Mouse (Mus musculus): ENCODE data around the gene Lsmem1. TPM values are rescaled to one million over a fixed set of nuclear protein-coding genes. Genes with fewer than 3 reads are reported as not detected.

Gene Lsmem1
- polyA plus RNA-seq, 1 experiment from 2014 or later: not detected

- H3K27ac ChIP-seq (replicated peaks; ENCODE audit: low read depth, low read length): no peak overlapping the region
- peaks cover 19% of the 10 kb centered on the region for H3K27me3 ChIP-seq (ENCODE audit: control insufficient read depth, insufficient read depth, low read length)
- H3K4me2 ChIP-seq (ENCODE audit: low read length): peak overlapping the region; percentile 80
- no peak overlapping the region for H3K9ac ChIP-seq (replicated peaks; ENCODE audit: low read length)
- no peaks in the 10 kb centered on the region for H3K36me3 ChIP-seq (ENCODE audit: control insufficient read depth, insufficient read depth, low read length)
- ATAC-seq (ENCODE audit: low FRiP score, low TSS enrichment) (no peak), DNase-seq (peak; percentile 4)
- H3K4me3 ChIP-seq (replicated peaks; ENCODE audit: low read depth, low read length): peak overlapping the region; percentile 40; the same call in 1 of the 2 replicates
- 55% methylated on average over 11 of the region's 11 CpGs for WGBS
- H3K9me3 ChIP-seq (ENCODE audit: control insufficient read depth, low read length): no peaks in the 10 kb centered on the region
- peaks cover 12% of the 10 kb centered on the region for H3K4me1 ChIP-seq (ENCODE audit: control insufficient read depth, insufficient read depth, low read length)
Observed at GRCm38 (mm10) chr12:40134529-40134928, 64.8 kb downstream of the Lsmem1 start.

- Histone ChIP-seq H3K4me3 (replicated peaks; ENCODE audit: low read depth, low read length) (peak within 1 kb of the TSS; percentile 40), H3K9me3 (ENCODE audit: control insufficient read depth, low read length) (no peaks in the 10 kb centered on the region), H3K4me1 (ENCODE audit: control insufficient read depth, insufficient read depth, low read length) (peaks cover 12% of the 10 kb centered on the region), H3K36me3 (ENCODE audit: control insufficient read depth, insufficient read depth, low read length) (no peaks in the 10 kb centered on the region), H3K4me2 (ENCODE audit: low read length) (peak within 1 kb of the TSS; percentile 80), H3K27me3 (ENCODE audit: control insufficient read depth, insufficient read depth, low read length) (peaks cover 19% of the 10 kb centered on the region), H3K27ac (replicated peaks; ENCODE audit: low read depth, low read length) (no peak within 1 kb of the TSS), H3K9ac (replicated peaks; ENCODE audit: low read length) (peak within 1 kb of the TSS; percentile 39; the same call in 1 of the 2 replicates)
- DNase-seq: peak; percentile 34
- 1% methylated on average over 39 of the region's 39 CpGs for WGBS
- ATAC-seq (ENCODE audit: low FRiP score, low TSS enrichment): peak; percentile 51
Observed at GRCm38 (mm10) chr12:40133573-40134271, 65.6 kb downstream of the Lsmem1 start, which contains the start of gene Scin. Scin (minus strand) TSS chr12:40134228.

GRCm38 (mm10) chr12:40133194-40133572, 66.1 kb downstream of the Lsmem1 start:
- 13% methylated on average over 10 of the region's 10 CpGs for WGBS
- Histone ChIP-seq H3K27me3 (ENCODE audit: control insufficient read depth, insufficient read depth, low read length) (peaks cover 19% of the 10 kb centered on the region), H3K27ac (replicated peaks; ENCODE audit: low read depth, low read length) (no peak overlapping the region), H3K4me1 (ENCODE audit: control insufficient read depth, insufficient read depth, low read length) (peaks cover 12% of the 10 kb centered on the region), H3K4me3 (replicated peaks; ENCODE audit: low read depth, low read length) (peak overlapping the region; percentile 40), H3K36me3 (ENCODE audit: control insufficient read depth, insufficient read depth, low read length) (no peaks in the 10 kb centered on the region), H3K4me2 (ENCODE audit: low read length) (peak overlapping the region; percentile 80), H3K9me3 (ENCODE audit: control insufficient read depth, low read length) (no peaks in the 10 kb centered on the region), H3K9ac (replicated peaks; ENCODE audit: low read length) (no peak overlapping the region)
- ATAC-seq (ENCODE audit: low FRiP score, low TSS enrichment) (no peak), DNase-seq (peak; percentile 46)

MicroRNAs within 50 kb of the gene (microRNA counts, 519-probe panel; counts per million panel counts)
- not detected for microRNA mmu-miR-1938

Small RNA genes within 50 kb of the gene (microRNA-seq; reads per million reads assigned to microRNA genes)
- gene Mir1938: not detected

Other genes starting within 250 kb of the Lsmem1 start
- gene Arl4a, start 161.5 kb downstream of the Lsmem1 start, polyA plus RNA-seq (2014; fragmentation: Nextera tagmentation; extraction: Ambion mirVana): 109 and 139 TPM in 2 replicates
- 0.11 TPM in 1 of 2 replicates, not detected in the other for gene Scin, start 65.3 kb downstream of the Lsmem1 start, polyA plus RNA-seq (2014; fragmentation: Nextera tagmentation; extraction: Ambion mirVana)
- gene Ifrd1, start 49.0 kb upstream of the Lsmem1 start, polyA plus RNA-seq (2014; fragmentation: Nextera tagmentation; extraction: Ambion mirVana): 186 and 201 TPM in 2 replicates
- gene Zfp277, start 246.4 kb upstream of the Lsmem1 start, polyA plus RNA-seq (2014; fragmentation: Nextera tagmentation; extraction: Ambion mirVana): 31.8 and 32.1 TPM in 2 replicates
- 30.5 and 34.3 TPM in 2 replicates for gene Dock4, start 246.5 kb upstream of the Lsmem1 start, polyA plus RNA-seq (2014; fragmentation: Nextera tagmentation; extraction: Ambion mirVana)

Measured in midbrain, embryonic 14.5 days (tissue).